Mouse (Mus musculus) adrenal gland, adult 8-10 months (tissue): ENCODE measurements at regions not wholly inside any gene's neighbourhood (a gene's known extent, or its start where the extent isn't known, plus 50 kb on each side); places are given as distances from the start of the nearest gene placed in this dataset.
"Not testable (repeated sequence)": the region's sequence is repeated elsewhere in the genome, so short reads cannot be mapped to it uniquely, and the experiment has no call there.

ENCODE experiments used
- DNase-seq: peaks from one replicate; pipeline ENCODE4 v3.0.0; 2022

GRCm38 (mm10) chr17:13432256-13432655 lies 77.9 kb downstream of the Tcp10c start:
- not testable (repeated sequence) for DNase-seq

- DNase-seq, result not testable (repeated sequence)
Observed at GRCm38 (mm10) chr17:13434146-13434545, 79.8 kb downstream of the Tcp10c start.

GRCm38 (mm10) chr17:13438790-13439189 lies 84.4 kb downstream of the Tcp10c start:
- not testable (repeated sequence) for DNase-seq

GRCm38 (mm10) chr17:13440708-13441530 lies 86.5 kb downstream of the Tcp10c start:
- peak; percentile 42 for DNase-seq

GRCm38 (mm10) chr17:13442229-13442628 lies 87.9 kb downstream of the Tcp10c start:
- not testable (repeated sequence) for DNase-seq

GRCm38 (mm10) chr17:13456869-13457600 lies 102.7 kb downstream of the Tcp10c start:
- not testable (repeated sequence) for DNase-seq

- not testable (repeated sequence) for DNase-seq
Observed at GRCm38 (mm10) chr17:13457942-13458341, 103.6 kb downstream of the Tcp10c start.

GRCm38 (mm10) chr17:13458814-13459213 lies 104.4 kb downstream of the Tcp10c start:
- not testable (repeated sequence) for DNase-seq

GRCm38 (mm10) chr17:13462663-13463062 lies 108.3 kb downstream of the Tcp10c start:
- not testable (repeated sequence) for DNase-seq

- not testable (repeated sequence) for DNase-seq
Observed at GRCm38 (mm10) chr17:13465822-13466221, 111.5 kb downstream of the Tcp10c start.

- DNase-seq, result not testable (repeated sequence)
Observed at GRCm38 (mm10) chr17:13469867-13470380, 115.6 kb downstream of the Tcp10c start.

- DNase-seq, result peak; percentile 46
Observed at GRCm38 (mm10) chr17:13472460-13473062, 118.2 kb downstream of the Tcp10c start.

GRCm38 (mm10) chr17:13474310-13475094 lies 120.1 kb downstream of the Tcp10c start:
- no peak for DNase-seq

- DNase-seq, result no peak
Observed at GRCm38 (mm10) chr17:13478866-13479571, 124.6 kb downstream of the Tcp10c start.

- no peak for DNase-seq
Observed at GRCm38 (mm10) chr17:13479572-13480063, 125.2 kb downstream of the Tcp10c start.

GRCm38 (mm10) chr17:13481445-13482085 lies 127.2 kb downstream of the Tcp10c start:
- no peak for DNase-seq

- DNase-seq, result no peak
Observed at GRCm38 (mm10) chr17:13482136-13482535, 127.8 kb downstream of the Tcp10c start.

GRCm38 (mm10) chr17:13487291-13488215 lies 133.2 kb downstream of the Tcp10c start:
- peak; percentile 85 for DNase-seq

- DNase-seq, result no peak
Observed at GRCm38 (mm10) chr17:13488608-13489324, 134.4 kb downstream of the Tcp10c start.
